Mouse (Mus musculus): Measurements from ENCODE around the gene Klhl25. TPM values are rescaled to one million over a fixed set of nuclear protein-coding genes. Genes with fewer than 3 reads are reported as not detected.

The Klhl25 gene
- total RNA-seq (2023): 25.1 TPM

DNA sequence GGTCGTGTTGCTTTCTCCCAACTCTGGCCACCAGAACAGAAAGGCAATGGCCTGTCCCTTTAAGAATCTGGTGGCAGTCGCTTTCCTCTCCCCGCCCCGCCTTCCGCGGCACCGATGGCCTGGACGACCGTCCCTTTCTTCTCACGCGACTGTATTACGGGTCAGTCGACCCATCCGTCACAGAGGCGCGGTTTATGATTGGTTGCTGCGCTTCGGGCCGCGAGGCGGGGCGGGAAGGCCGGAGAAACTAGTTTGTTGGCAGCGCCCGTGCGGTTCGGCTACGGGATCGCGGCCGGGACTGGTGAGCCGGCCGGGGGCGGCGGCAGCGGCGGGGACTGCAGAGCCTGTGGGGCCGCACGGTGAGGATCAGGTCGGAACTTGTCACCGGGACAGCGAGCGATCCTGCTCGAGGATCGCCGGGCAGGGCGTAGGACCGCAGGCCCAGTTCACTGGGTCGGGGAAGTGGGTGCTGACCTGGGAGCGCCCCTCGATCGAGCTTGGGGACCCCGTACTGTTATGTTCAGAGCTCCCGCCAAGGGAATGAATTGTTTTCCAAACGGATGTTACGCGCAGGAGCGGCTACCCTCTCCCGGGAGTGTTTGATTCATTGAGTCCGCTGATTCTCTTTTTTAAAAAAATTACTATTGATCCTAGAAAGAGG lies at the start of gene Klhl25:
Gene Klhl25, plus strand, starts transcription at position 196 of the 661 bp plus-strand sequence.

